Mouse (Mus musculus): ENCODE results near the gene Snx22. TPM values are rescaled to one million over a fixed set of nuclear protein-coding genes. Genes with fewer than 3 reads are reported as not detected.

The Snx22 gene
- polyA plus RNA-seq, 1 experiment from 2014 or later, result 2.1 TPM

DNA sequence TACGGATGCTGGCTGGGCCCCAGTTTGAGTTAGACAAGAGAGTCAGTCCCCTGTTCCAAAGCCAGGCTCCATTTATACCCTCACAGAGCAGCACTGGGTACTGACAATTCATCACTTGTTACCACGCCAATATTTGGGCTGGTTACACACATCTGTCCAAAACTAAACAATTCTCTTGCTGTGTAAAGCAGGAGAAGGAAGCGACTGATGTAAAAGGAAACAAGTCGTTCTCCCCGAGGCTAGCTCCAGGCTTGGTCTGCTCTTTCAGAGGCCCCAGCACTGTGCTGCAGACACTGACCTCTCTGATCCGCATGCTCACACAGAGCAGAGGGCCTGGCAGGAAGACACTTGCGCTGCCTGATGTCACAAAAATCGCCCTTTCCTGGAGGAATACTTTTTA, 32.1 kb upstream of the Snx22 start:
- Histone ChIP-seq H3K36me3 (ENCODE audit: control insufficient read depth, insufficient read depth, low read length) (peaks cover 15% of the 10 kb centered on the region), H3K27ac (ENCODE audit: low read depth, low read length) (no peak overlapping the region), H3K4me1 (ENCODE audit: control insufficient read depth, insufficient read depth, low read length) (no peaks in the 10 kb centered on the region), H3K9ac (ENCODE audit: low read depth, low read length) (no peak overlapping the region), H3K4me2 (no peak overlapping the region), H3K4me3 (ENCODE audit: low read depth, low read length) (no peak overlapping the region), H3K9me3 (replicated peaks; ENCODE audit: control insufficient read depth, low read length) (no peaks in the 10 kb centered on the region), H3K27me3 (ENCODE audit: control insufficient read depth, insufficient read depth, low read length) (no peaks in the 10 kb centered on the region)
- no peak for ATAC-seq (replicated peaks; ENCODE audit: insufficient number of reproducible peaks, low FRiP score, low TSS enrichment)
- WGBS (ENCODE audit: insufficient replicate concordance), result 80% methylated on average over 8 of the region's 8 CpGs

DNA sequence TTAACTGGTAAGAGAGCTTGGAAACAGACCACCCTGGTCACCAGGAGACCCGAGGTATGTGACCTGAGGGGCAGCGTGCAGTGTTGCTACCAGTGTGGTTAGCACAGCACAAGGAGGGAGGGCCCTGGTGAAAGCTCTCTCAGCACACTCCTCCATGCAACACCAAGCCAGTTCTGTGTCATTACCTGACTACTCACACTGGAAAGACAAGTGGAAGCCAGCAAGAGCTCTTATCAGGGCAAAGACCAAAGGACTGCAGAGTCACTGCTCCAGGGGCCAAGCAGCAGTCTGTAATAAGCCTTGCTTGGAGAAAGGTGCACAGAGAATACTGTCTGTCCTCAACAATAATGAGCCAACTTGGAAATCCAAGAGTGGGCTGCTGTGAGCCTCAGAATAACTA, 23.1 kb upstream of the Snx22 start:
- H3K36me3 ChIP-seq (ENCODE audit: control insufficient read depth, insufficient read depth, low read length), result peaks cover 34% of the 10 kb centered on the region
- no peak overlapping the region for H3K9ac ChIP-seq (ENCODE audit: low read depth, low read length)
- H3K9me3 ChIP-seq (replicated peaks; ENCODE audit: control insufficient read depth, low read length), result no peaks in the 10 kb centered on the region
- no peak overlapping the region for H3K4me3 ChIP-seq (ENCODE audit: low read depth, low read length)
- H3K4me2 ChIP-seq, result no peak overlapping the region
- ATAC-seq (replicated peaks; ENCODE audit: insufficient number of reproducible peaks, low FRiP score, low TSS enrichment), result no peak
- H3K27me3 ChIP-seq (ENCODE audit: control insufficient read depth, insufficient read depth, low read length), result no peaks in the 10 kb centered on the region
- no peak overlapping the region for H3K27ac ChIP-seq (ENCODE audit: low read depth, low read length)
- H3K4me1 ChIP-seq (ENCODE audit: control insufficient read depth, insufficient read depth, low read length), result peaks cover 18% of the 10 kb centered on the region
- 54% methylated on average over 2 of the region's 2 CpGs for WGBS (ENCODE audit: insufficient replicate concordance)

- no peak for ATAC-seq (replicated peaks; ENCODE audit: insufficient number of reproducible peaks, low FRiP score, low TSS enrichment)
- H3K4me2 ChIP-seq, result no peak overlapping the region
- H3K9me3 ChIP-seq (replicated peaks; ENCODE audit: control insufficient read depth, low read length), result no peaks in the 10 kb centered on the region
- no peaks in the 10 kb centered on the region for H3K27me3 ChIP-seq (ENCODE audit: control insufficient read depth, insufficient read depth, low read length)
- H3K9ac ChIP-seq (ENCODE audit: low read depth, low read length), result no peak overlapping the region
- no peak overlapping the region for H3K4me3 ChIP-seq (ENCODE audit: low read depth, low read length)
- H3K36me3 ChIP-seq (ENCODE audit: control insufficient read depth, insufficient read depth, low read length), result peaks cover 42% of the 10 kb centered on the region
- WGBS (ENCODE audit: insufficient replicate concordance), result 73% methylated on average over 6 of the region's 6 CpGs
- no peak overlapping the region for H3K27ac ChIP-seq (ENCODE audit: low read depth, low read length)
- peaks cover 18% of the 10 kb centered on the region for H3K4me1 ChIP-seq (ENCODE audit: control insufficient read depth, insufficient read depth, low read length)
These were observed 22.1 kb upstream of the Snx22 start for GRCm38 (mm10) chr9:66091327-66092231.

DNA sequence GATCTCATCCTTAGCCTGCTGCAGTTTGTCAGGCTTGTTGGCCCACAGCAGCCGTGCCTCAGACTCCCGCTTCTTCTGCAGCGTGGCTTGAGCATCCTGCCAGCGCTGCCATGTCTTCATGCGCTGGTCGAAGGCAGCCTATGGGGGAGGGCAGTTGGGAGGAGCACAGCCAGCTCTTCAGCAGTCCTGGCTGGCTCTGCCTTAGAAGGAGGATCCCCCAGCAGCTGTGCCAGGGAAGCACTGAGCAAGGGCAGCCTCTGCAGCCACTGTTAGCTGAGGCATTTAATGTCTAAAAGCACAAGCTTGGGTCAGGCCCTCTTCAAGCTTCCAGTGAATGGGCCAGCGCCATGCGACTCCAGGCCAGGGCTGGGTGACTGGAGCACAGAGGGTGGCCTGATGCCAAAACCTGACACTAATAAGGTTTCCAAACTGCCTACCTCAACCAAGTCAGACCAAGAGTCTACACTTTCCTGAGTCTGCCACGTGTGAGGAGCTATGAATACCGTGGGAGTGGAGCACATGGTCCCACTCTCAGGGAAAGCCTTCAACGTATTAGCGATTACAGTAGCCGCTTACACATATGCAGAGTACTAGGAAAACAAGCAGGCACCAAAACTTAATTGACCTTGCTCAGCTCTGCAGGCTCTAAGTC, 21.2 kb upstream of the Snx22 start:
- WGBS (ENCODE audit: insufficient replicate concordance), result 91% methylated on average over 13 of the region's 13 CpGs
- Histone ChIP-seq H3K36me3 (ENCODE audit: control insufficient read depth, insufficient read depth, low read length) (peaks cover 37% of the 10 kb centered on the region), H3K9ac (ENCODE audit: low read depth, low read length) (no peak overlapping the region), H3K4me1 (ENCODE audit: control insufficient read depth, insufficient read depth, low read length) (peaks cover 18% of the 10 kb centered on the region), H3K9me3 (replicated peaks; ENCODE audit: control insufficient read depth, low read length) (no peaks in the 10 kb centered on the region), H3K4me3 (ENCODE audit: low read depth, low read length) (no peak overlapping the region), H3K4me2 (no peak overlapping the region), H3K27ac (ENCODE audit: low read depth, low read length) (no peak overlapping the region), H3K27me3 (ENCODE audit: control insufficient read depth, insufficient read depth, low read length) (no peaks in the 10 kb centered on the region)
- ATAC-seq (replicated peaks; ENCODE audit: insufficient number of reproducible peaks, low FRiP score, low TSS enrichment), result 0 out of 2 replicates have a peak, but pooled peaks have one; percentile 26

DNA sequence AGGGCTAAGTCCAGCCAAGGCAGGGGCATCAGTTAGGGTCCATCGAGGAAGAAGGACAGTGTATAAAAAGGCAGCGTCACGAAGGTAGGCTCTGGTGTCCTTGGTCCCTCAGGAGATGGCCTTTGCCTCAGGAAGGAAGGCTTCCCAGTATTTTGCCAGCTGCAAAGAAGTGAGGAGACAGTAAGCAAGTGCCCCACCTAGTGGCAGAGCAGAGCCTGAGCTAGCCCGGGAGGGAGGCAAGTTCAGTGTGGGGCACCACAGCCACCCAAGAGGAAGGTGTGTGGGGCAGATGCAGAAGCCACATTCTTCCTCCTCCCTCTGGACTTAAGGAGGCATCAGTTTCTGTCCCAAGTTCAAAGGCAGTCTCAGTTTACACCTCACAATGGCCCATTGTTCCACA, 18.9 kb upstream of the Snx22 start:
- no peak overlapping the region; the same call in 1 of the 2 replicates for H3K27ac ChIP-seq (ENCODE audit: low read depth, low read length)
- peaks cover 24% of the 10 kb centered on the region for H3K36me3 ChIP-seq (ENCODE audit: control insufficient read depth, insufficient read depth, low read length)

DNA sequence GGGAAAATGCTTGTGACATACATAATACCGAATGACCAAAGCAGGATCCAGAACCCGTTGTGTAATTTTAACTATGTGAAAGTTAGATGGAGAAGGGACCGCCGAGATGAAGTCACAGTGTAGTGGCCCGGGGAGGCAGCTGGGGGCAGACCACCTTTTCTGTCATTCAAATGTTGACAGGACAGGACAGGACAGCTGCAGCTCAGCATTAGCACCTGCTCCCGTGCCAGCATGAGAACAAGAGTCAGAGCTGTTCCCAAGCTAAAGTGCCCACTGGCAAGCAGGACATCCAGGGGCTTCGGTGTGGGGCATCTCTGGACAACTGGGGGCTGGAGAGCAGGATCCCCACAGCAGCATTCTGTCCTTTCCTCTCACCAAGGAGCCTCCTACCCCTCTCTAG, 17.5 kb upstream of the Snx22 start:
- 91% methylated on average over 7 of the region's 7 CpGs for WGBS (ENCODE audit: insufficient replicate concordance)
- Histone ChIP-seq H3K4me1 (ENCODE audit: control insufficient read depth, insufficient read depth, low read length) (0 out of 2 replicates have a peak, but pooled peaks cover 7% of the 10 kb centered on the region), H3K4me2 (no peak overlapping the region), H3K9me3 (replicated peaks; ENCODE audit: control insufficient read depth, low read length) (no peaks in the 10 kb centered on the region), H3K4me3 (ENCODE audit: low read depth, low read length) (no peak overlapping the region), H3K36me3 (ENCODE audit: control insufficient read depth, insufficient read depth, low read length) (peaks cover 21% of the 10 kb centered on the region), H3K27ac (ENCODE audit: low read depth, low read length) (no peak overlapping the region), H3K27me3 (ENCODE audit: control insufficient read depth, insufficient read depth, low read length) (no peaks in the 10 kb centered on the region), H3K9ac (ENCODE audit: low read depth, low read length) (no peak overlapping the region)
- ATAC-seq (replicated peaks; ENCODE audit: insufficient number of reproducible peaks, low FRiP score, low TSS enrichment), result no peak

More for the DNA sequence above, 18.9 kb upstream of the Snx22 start:
- no peaks in the 10 kb centered on the region for H3K27me3 ChIP-seq (ENCODE audit: control insufficient read depth, insufficient read depth, low read length)
- WGBS (ENCODE audit: insufficient replicate concordance), result 53% methylated on average over 4 of the region's 4 CpGs
- H3K9me3 ChIP-seq (replicated peaks; ENCODE audit: control insufficient read depth, low read length), result no peaks in the 10 kb centered on the region
- H3K4me2 ChIP-seq, result no peak overlapping the region
- H3K4me1 ChIP-seq (ENCODE audit: control insufficient read depth, insufficient read depth, low read length), result peaks cover 18% of the 10 kb centered on the region
- no peak overlapping the region for H3K4me3 ChIP-seq (ENCODE audit: low read depth, low read length)
- H3K9ac ChIP-seq (ENCODE audit: low read depth, low read length), result no peak overlapping the region
- ATAC-seq (replicated peaks; ENCODE audit: insufficient number of reproducible peaks, low FRiP score, low TSS enrichment), result no peak

DNA sequence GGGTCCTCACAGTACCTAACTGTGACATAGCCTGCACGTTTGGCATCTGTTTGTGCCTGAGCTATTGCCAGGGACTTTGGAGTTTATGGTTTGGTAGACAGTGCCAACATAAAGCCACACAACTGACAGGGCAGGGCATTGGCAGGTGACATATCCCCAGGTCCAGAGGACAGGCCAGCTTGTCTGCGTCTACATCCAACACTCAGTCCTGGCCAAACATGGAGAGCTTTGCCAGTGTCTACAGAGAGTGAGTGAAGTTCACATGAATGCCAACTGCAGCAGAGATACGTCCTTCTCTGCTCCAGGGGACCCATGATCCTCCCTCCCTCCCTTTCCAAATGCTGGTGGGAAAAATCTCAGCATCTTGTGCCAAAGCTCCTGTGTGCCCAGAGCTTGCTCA, 14.7 kb upstream of the Snx22 start:
- H3K36me3 ChIP-seq (ENCODE audit: control insufficient read depth, insufficient read depth, low read length), result peaks cover 13% of the 10 kb centered on the region
- WGBS (ENCODE audit: insufficient replicate concordance), result 80% methylated on average over 3 of the region's 3 CpGs
- no peak overlapping the region for H3K27ac ChIP-seq (ENCODE audit: low read depth, low read length)

DNA sequence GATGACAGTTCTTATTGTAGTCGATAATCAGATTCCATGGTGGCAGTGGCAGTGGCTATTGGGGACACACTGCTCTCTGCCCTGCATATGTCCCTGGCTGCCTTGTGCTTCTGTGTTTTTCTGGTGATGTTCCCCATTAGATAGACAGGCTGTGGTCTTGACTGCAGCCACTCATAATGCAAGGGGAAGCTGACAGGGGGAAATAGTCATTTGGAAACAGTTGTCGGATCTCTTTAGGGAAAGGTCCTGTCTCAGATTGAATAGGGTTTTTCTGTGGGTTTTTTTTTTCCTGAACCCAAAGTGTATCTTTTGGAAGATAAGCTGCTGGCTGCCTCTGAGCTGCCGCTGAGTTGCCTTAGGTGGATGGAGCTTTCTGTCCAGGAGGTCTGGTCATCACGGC, 12.5 kb upstream of the Snx22 start:
- Histone ChIP-seq H3K27ac (ENCODE audit: low read depth, low read length) (no peak overlapping the region), H3K36me3 (ENCODE audit: control insufficient read depth, insufficient read depth, low read length) (peaks cover 2% of the 10 kb centered on the region), H3K4me1 (ENCODE audit: control insufficient read depth, insufficient read depth, low read length) (peaks cover 4% of the 10 kb centered on the region; the same call in 1 of the 2 replicates), H3K9ac (ENCODE audit: low read depth, low read length) (no peak overlapping the region), H3K27me3 (ENCODE audit: control insufficient read depth, insufficient read depth, low read length) (no peaks in the 10 kb centered on the region), H3K4me3 (ENCODE audit: low read depth, low read length) (no peak overlapping the region), H3K9me3 (replicated peaks; ENCODE audit: control insufficient read depth, low read length) (no peaks in the 10 kb centered on the region), H3K4me2 (no peak overlapping the region)
- no peak for ATAC-seq (replicated peaks; ENCODE audit: insufficient number of reproducible peaks, low FRiP score, low TSS enrichment)
- 67% methylated on average over 4 of the region's 4 CpGs for WGBS (ENCODE audit: insufficient replicate concordance)

More for the DNA sequence above, 14.7 kb upstream of the Snx22 start:
- no peaks in the 10 kb centered on the region for H3K4me1 ChIP-seq (ENCODE audit: control insufficient read depth, insufficient read depth, low read length)
- H3K4me3 ChIP-seq (ENCODE audit: low read depth, low read length), result no peak overlapping the region
- H3K4me2 ChIP-seq, result no peak overlapping the region
- no peak for ATAC-seq (replicated peaks; ENCODE audit: insufficient number of reproducible peaks, low FRiP score, low TSS enrichment)
- H3K9ac ChIP-seq (ENCODE audit: low read depth, low read length), result no peak overlapping the region
- no peaks in the 10 kb centered on the region for H3K27me3 ChIP-seq (ENCODE audit: control insufficient read depth, insufficient read depth, low read length)
- no peaks in the 10 kb centered on the region for H3K9me3 ChIP-seq (replicated peaks; ENCODE audit: control insufficient read depth, low read length)

Measured in heart, embryonic 11.5 days (tissue).